Mouse (Mus musculus) thymus, adult 2 months (tissue): ENCODE measurements around the gene Duxf3. TPM values are rescaled to one million over a fixed set of nuclear protein-coding genes. Genes with fewer than 3 reads are reported as not detected.

Experiments
- DNase-seq: peaks from one replicate; pipeline ENCODE4 v3.0.0; 2021
- H3K27ac ChIP-seq: fragments of 200-500 bp; 2 replicates; pipeline ENCODE4 v1.5.1; 2012; ENCODE audit warnings: low read length, control low read depth; ENCODE audit not compliant: control insufficient read depth, insufficient read depth
- H3K27me3 ChIP-seq: fragments of 200-500 bp; 2 replicates; pipeline ENCODE4 v1.6.1; 2012; ENCODE audit warnings: mild to moderate bottlenecking, low read length, moderate library complexity, mixed read lengths; ENCODE audit not compliant: control insufficient read depth, insufficient read depth
- H3K36me3 ChIP-seq: fragments of 200-500 bp; 2 replicates; pipeline ENCODE4 v1.6.1; 2012; ENCODE audit warnings: mild to moderate bottlenecking, low read length, moderate library complexity; ENCODE audit not compliant: control insufficient read depth, insufficient read depth
- H3K4me1 ChIP-seq: fragments of 200-500 bp; replicated peaks from 2 replicates; pipeline ENCODE4 v1.6.1; 2012; ENCODE audit warnings: low read length; ENCODE audit not compliant: control insufficient read depth, insufficient read depth
- H3K4me3 ChIP-seq: fragments of 200-500 bp; 2 replicates; pipeline ENCODE4 v1.5.1; 2012; ENCODE audit warnings: mild to moderate bottlenecking, low read length, control low read depth, moderate library complexity; ENCODE audit not compliant: control insufficient read depth, insufficient read depth
- CTCF ChIP-seq: fragments of 200-500 bp; IDR thresholded peaks from 2 replicates; pipeline ENCODE4 v1.5.1; 2012; ENCODE audit warnings: mild to moderate bottlenecking, control low read depth, low read length, moderate library complexity, borderline replicate concordance; ENCODE audit not compliant: control insufficient read depth, poor library complexity, insufficient read depth; ENCODE audit errors: extremely low read depth
- POLR2A ChIP-seq: fragments of 200-500 bp; IDR thresholded peaks from 2 replicates; pipeline ENCODE4 v1.6.1; 2012; ENCODE audit warnings: mild to moderate bottlenecking, low read length, control low read depth, moderate library complexity; ENCODE audit not compliant: control insufficient read depth, poor library complexity, insufficient read depth; ENCODE audit errors: extremely low read depth
- WGBS: fragments of 180-500 bp; shearing (Covaris S2); methylation state at CpG from one replicate; pipeline ENCODE4 v1.1.7; 2018; 5-methylcytosine and 5-hydroxymethylcytosine counted together
- polyA plus RNA-seq: library from polyadenylated mRNA; depleted of rRNA; stranded (reverse); fragments of >200 nt; gene quantifications from 2 replicates; pipeline ENCODE4 v1.2.3, GENCODE M21; 2012

The Duxf3 gene
- polyA plus RNA-seq, 1 experiment = not detected

GRCm38 (mm10) chr10:58214497-58214896 lies 18.0 kb downstream of the Duxf3 start:
- Histone ChIP-seq H3K4me1 (no peaks in the 10 kb centered on the region), H3K36me3 (no peaks in the 10 kb centered on the region), H3K4me3 (no peak overlapping the region), H3K27ac (no peak overlapping the region), H3K27me3 (no peaks in the 10 kb centered on the region)
- no peak for DNase-seq
- TF ChIP-seq CTCF = no peak
- TF ChIP-seq POLR2A = no peak

- TF ChIP-seq CTCF (no peak), POLR2A (no peak)
- no peaks in the 10 kb centered on the region for H3K4me1 ChIP-seq
- no peaks in the 10 kb centered on the region for H3K36me3 ChIP-seq
- no peak overlapping the region for H3K27ac ChIP-seq
- DNase-seq = no peak
- WGBS = 81% methylated on average over 7 of the region's 7 CpGs
- no peak overlapping the region for H3K4me3 ChIP-seq
- H3K27me3 ChIP-seq = no peaks in the 10 kb centered on the region
Observed at GRCm38 (mm10) chr10:58212230-58212629, 20.2 kb downstream of the Duxf3 start.

- 91% methylated on average over 2 of the region's 2 CpGs for WGBS
- Histone ChIP-seq H3K27ac (no peak overlapping the region), H3K27me3 (no peaks in the 10 kb centered on the region), H3K4me3 (no peak overlapping the region), H3K36me3 (no peaks in the 10 kb centered on the region), H3K4me1 (no peaks in the 10 kb centered on the region)
- DNase-seq = no peak
- TF ChIP-seq CTCF (no peak), POLR2A (no peak)
Observed at GRCm38 (mm10) chr10:58211213-58211612, 21.3 kb downstream of the Duxf3 start.

GRCm38 (mm10) chr10:58210514-58210913 lies 22.0 kb downstream of the Duxf3 start:
- Histone ChIP-seq H3K36me3 (no peaks in the 10 kb centered on the region), H3K4me1 (no peaks in the 10 kb centered on the region), H3K27ac (no peak overlapping the region), H3K27me3 (no peaks in the 10 kb centered on the region), H3K4me3 (no peak overlapping the region)
- WGBS = 63% methylated on average over 1 of the region's 1 CpGs
- DNase-seq = no peak
- TF ChIP-seq CTCF (no peak), POLR2A (no peak)

- Histone ChIP-seq H3K4me3 (no peak overlapping the region), H3K27ac (no peak overlapping the region), H3K4me1 (no peaks in the 10 kb centered on the region), H3K36me3 (no peaks in the 10 kb centered on the region), H3K27me3 (no peaks in the 10 kb centered on the region)
- TF ChIP-seq CTCF = no peak
- TF ChIP-seq POLR2A = no peak
- DNase-seq = no peak
- WGBS = 72% methylated on average over 2 of the region's 2 CpGs
Observed at GRCm38 (mm10) chr10:58209710-58210467, 22.6 kb downstream of the Duxf3 start.

GRCm38 (mm10) chr10:58206639-58207404 lies 25.7 kb downstream of the Duxf3 start:
- TF ChIP-seq POLR2A (no peak), CTCF (no peak)
- Histone ChIP-seq H3K4me1 (no peaks in the 10 kb centered on the region), H3K4me3 (no peak overlapping the region), H3K27me3 (no peaks in the 10 kb centered on the region), H3K27ac (no peak overlapping the region), H3K36me3 (no peaks in the 10 kb centered on the region)
- DNase-seq = no peak
- 93% methylated on average over 4 of the region's 4 CpGs for WGBS
